Mouse (Mus musculus) bone marrow, adult 2 months (tissue): ENCODE measurements at regions not wholly inside any gene's neighbourhood (a gene's known extent, or its start where the extent isn't known, plus 50 kb on each side); places are given as distances from the start of the nearest gene placed in this dataset.

ENCODE experiments used
- H3K27ac ChIP-seq: fragments of 200-500 bp; 2 replicates; pipeline ENCODE4 v1.5.1; 2012; ENCODE audit warnings: low read depth, mild to moderate bottlenecking, control low read depth, inconsistent platforms, low read length; ENCODE audit not compliant: control insufficient read depth, poor library complexity, insufficient read depth
- H3K4me1 ChIP-seq: fragments of 200-500 bp; 2 replicates; pipeline ENCODE4 v1.6.1; 2011; ENCODE audit warnings: low read length; ENCODE audit not compliant: control insufficient read depth, insufficient read depth
- H3K4me3 ChIP-seq: fragments of 200-500 bp; replicated peaks from 2 replicates; pipeline ENCODE3; 2011; ENCODE audit warnings: mild to moderate bottlenecking, low read depth, low read length, control low read depth; ENCODE audit not compliant: control insufficient read depth
- CTCF ChIP-seq: fragments of 200-500 bp; IDR thresholded peaks from 2 replicates; pipeline ENCODE4 v1.5.1; 2011; ENCODE audit warnings: low read length, control low read depth; ENCODE audit not compliant: control insufficient read depth, insufficient read depth
- POLR2A ChIP-seq: fragments of 200-500 bp; IDR thresholded peaks from 2 replicates; pipeline ENCODE4 v1.6.1; 2011; ENCODE audit warnings: low read depth, mild to moderate bottlenecking, control low read depth, low read length, borderline replicate concordance; ENCODE audit not compliant: control insufficient read depth
- WGBS: fragments of 180-500 bp; shearing (Covaris S2); methylation state at CpG from one replicate; pipeline ENCODE4 v1.1.7; 2018; 5-methylcytosine and 5-hydroxymethylcytosine counted together

- TF ChIP-seq CTCF (no peak), POLR2A (no peak)
- H3K4me1 ChIP-seq = no peaks in the 10 kb centered on the region
- H3K27ac ChIP-seq = no peak overlapping the region
- no peak overlapping the region for H3K4me3 ChIP-seq
Observed at GRCm38 (mm10) chr16:87043689-87044088, 310.3 kb upstream of the N6amt1 start.

- WGBS = 65% methylated on average over 4 of the region's 4 CpGs
- TF ChIP-seq CTCF = no peak
- TF ChIP-seq POLR2A = no peak
- H3K4me1 ChIP-seq = no peaks in the 10 kb centered on the region
Observed at GRCm38 (mm10) chr16:87040366-87040765, 313.6 kb upstream of the N6amt1 start.

GRCm38 (mm10) chr16:87039861-87040260 lies 314.1 kb upstream of the N6amt1 start:
- 58% methylated on average over 1 of the region's 1 CpGs for WGBS
- no peak overlapping the region for H3K4me3 ChIP-seq
- TF ChIP-seq POLR2A (no peak), CTCF (no peak)
- H3K4me1 ChIP-seq = no peaks in the 10 kb centered on the region
- H3K27ac ChIP-seq = no peak overlapping the region

More at GRCm38 (mm10) chr16:87040366-87040765, 313.6 kb upstream of the N6amt1 start:
- H3K4me3 ChIP-seq = no peak overlapping the region
- no peak overlapping the region for H3K27ac ChIP-seq

- WGBS = 76% methylated on average over 6 of the region's 6 CpGs
- no peak overlapping the region for H3K27ac ChIP-seq
- no peak overlapping the region for H3K4me3 ChIP-seq
- no peaks in the 10 kb centered on the region for H3K4me1 ChIP-seq
- TF ChIP-seq CTCF (no peak), POLR2A (no peak)
Observed at GRCm38 (mm10) chr16:87037061-87037460, 316.9 kb upstream of the N6amt1 start.

- 62% methylated on average over 3 of the region's 3 CpGs for WGBS
- TF ChIP-seq POLR2A (no peak), CTCF (no peak)
- Histone ChIP-seq H3K27ac (no peak overlapping the region), H3K4me3 (no peak overlapping the region), H3K4me1 (no peaks in the 10 kb centered on the region)
Observed at GRCm38 (mm10) chr16:87031836-87032235, 322.1 kb upstream of the N6amt1 start.

GRCm38 (mm10) chr16:87028516-87029145 lies 325.4 kb upstream of the N6amt1 start:
- H3K27ac ChIP-seq = no peak overlapping the region
- 79% methylated on average over 5 of the region's 5 CpGs for WGBS
- TF ChIP-seq CTCF (no peak), POLR2A (no peak)

GRCm38 (mm10) chr16:87027621-87028020 lies 326.4 kb upstream of the N6amt1 start:
- Histone ChIP-seq H3K4me1 (no peaks in the 10 kb centered on the region), H3K4me3 (no peak overlapping the region), H3K27ac (no peak overlapping the region)
- WGBS = 66% methylated on average over 1 of the region's 1 CpGs
- no peak for TF ChIP-seq CTCF
- TF ChIP-seq POLR2A = no peak

More at GRCm38 (mm10) chr16:87028516-87029145, 325.4 kb upstream of the N6amt1 start:
- no peaks in the 10 kb centered on the region for H3K4me1 ChIP-seq
- no peak overlapping the region for H3K4me3 ChIP-seq

GRCm38 (mm10) chr16:87022041-87022440 lies 331.9 kb upstream of the N6amt1 start:
- Histone ChIP-seq H3K4me3 (no peak overlapping the region), H3K4me1 (no peaks in the 10 kb centered on the region), H3K27ac (no peak overlapping the region)
- TF ChIP-seq CTCF (no peak), POLR2A (no peak)
- WGBS = 77% methylated on average over 4 of the region's 4 CpGs
